Mouse (Mus musculus): ENCODE measurements around the gene Usp24.

Gene Usp24

DNA sequence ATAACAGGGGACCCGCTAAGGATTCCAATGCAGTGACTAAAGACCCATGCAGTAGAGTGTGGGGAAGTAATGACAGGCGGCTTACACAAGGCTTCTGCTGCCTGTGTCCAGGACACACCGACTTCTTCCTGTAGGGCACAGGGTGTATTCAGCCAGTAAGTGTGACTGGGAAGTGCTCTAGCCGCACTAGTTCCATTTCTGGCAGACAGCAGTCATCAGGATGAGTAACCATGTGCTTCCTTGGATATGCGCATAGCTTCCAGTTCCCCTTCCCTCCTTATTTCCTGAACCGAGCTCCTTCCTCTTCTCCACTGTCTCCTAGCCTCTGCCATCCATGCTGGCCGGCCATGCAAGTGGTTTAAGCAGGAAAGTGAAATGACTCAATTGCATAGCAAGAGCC lies 113.1 kb downstream of the Usp24 start:
- in situ Hi-C loops (cut with MboI) = no loop called here

- in situ Hi-C loops (cut with MboI) = no loop called here
Observed at GRCm38 (mm10) chr4:106430431-106430830, 114.4 kb downstream of the Usp24 start.

- in situ Hi-C loops (cut with MboI) = no loop called here
Observed at GRCm38 (mm10) chr4:106435426-106435825, 119.4 kb downstream of the Usp24 start.

GRCm38 (mm10) chr4:106436475-106436874 lies 120.5 kb downstream of the Usp24 start:
- in situ Hi-C loops (cut with MboI) = no loop called here

GRCm38 (mm10) chr4:106437207-106437606 lies 121.2 kb downstream of the Usp24 start:
- in situ Hi-C loops (cut with MboI) = no loop called here

GRCm38 (mm10) chr4:106438763-106439162 lies 122.8 kb downstream of the Usp24 start:
- in situ Hi-C loops (cut with MboI) = no loop called here

DNA sequence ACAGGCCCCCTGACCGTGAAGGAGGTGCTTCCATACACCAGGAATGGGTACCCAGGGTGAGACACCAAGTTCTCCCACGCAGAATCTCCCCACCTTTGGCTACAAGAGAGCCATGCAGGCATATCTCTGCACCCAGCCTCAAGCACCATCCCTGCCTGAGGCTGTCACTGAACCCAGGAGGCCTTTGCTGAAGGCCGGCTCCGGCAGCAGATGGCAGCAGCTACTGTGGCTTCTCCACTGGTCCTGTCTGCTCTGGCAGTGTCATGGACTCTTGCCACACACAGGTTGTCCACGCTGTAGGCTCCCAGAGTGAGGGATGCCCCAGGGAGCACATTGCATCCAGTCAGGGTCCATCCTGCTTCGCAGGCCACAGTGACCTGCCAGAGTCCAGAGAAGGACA lies 127.2 kb downstream of the Usp24 start:
- in situ Hi-C loops (cut with MboI) = no loop called here

DNA sequence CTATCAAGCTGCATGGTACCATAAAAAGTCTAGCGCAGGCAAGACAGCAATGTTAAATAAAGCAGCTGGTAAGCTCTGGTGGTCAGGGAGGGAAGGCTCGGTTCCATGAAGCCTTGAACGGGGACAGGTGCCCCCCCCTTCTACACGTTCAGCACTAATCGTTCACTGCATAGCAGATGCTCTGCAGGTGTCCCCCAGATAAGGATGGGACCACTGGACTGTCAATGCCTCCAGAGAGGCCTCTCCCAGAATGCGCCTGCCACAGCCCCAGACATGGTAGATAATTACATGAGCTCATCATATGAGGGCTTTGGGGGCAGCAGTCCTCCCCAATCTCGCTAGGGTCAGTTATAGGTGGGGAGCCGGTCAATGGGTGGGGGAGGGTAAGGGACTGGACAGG lies 133.3 kb downstream of the Usp24 start:
- in situ Hi-C loops (cut with MboI) = no loop called here

DNA sequence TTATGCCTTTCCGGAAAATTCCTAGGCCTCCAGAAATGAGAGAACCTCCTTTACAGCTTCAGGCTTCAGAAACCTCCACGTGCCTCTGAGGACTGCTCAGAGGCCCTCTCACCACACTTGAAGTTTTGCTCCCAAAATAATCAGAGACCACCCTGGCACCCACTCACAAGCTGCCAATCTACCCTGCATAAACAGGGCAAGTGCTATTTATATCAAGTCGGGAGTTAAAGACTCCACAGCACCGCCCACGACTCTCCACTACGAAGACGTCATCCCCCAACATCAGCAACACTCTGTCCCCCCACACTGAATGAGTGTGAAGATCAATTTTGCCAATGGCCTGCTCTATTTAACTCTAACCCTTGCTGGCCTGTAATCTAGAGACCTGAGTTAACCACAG lies 136.4 kb downstream of the Usp24 start:
- in situ Hi-C loops (cut with MboI) = no loop called here

DNA sequence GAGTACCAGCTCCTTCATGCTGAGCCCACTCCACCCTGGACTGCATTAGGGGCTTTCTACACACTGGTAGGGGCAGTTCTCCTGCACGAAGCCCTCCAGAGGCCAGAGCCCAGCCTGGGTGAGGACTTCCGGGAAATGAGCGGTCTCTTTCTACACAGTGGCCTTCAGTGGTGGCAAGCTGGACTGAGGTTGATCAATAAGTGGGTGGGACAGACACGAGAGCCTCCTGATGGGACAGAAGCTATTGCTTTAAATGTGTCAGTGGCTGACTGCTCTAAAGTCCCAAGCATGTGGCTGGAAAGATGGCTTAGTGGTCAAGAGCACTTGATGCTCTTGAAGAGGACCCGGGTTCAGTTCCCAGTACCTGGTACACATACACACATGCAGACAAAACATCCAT lies 137.1 kb downstream of the Usp24 start:
- in situ Hi-C loops (cut with MboI) = no loop called here

DNA sequence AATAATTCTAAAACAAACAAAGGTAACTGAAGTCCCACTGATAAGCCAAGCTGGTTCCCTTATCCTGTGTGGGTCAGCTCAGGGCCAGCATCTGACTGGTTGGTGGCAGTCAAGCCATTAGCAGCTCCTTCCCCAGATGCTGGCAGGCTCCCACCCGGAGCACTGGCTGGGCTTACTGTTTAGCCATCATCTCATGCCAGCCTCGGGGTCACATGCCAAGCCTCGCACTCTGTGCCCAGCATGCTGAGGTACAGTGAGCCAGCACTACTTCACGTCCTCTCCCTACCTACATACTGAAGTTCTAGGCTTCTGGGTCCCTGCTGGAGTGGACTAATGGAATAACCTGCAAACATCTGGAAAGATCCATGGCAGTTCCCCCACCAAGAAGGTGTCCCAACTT lies 137.5 kb downstream of the Usp24 start:
- in situ Hi-C loops (cut with MboI) = no loop called here

DNA sequence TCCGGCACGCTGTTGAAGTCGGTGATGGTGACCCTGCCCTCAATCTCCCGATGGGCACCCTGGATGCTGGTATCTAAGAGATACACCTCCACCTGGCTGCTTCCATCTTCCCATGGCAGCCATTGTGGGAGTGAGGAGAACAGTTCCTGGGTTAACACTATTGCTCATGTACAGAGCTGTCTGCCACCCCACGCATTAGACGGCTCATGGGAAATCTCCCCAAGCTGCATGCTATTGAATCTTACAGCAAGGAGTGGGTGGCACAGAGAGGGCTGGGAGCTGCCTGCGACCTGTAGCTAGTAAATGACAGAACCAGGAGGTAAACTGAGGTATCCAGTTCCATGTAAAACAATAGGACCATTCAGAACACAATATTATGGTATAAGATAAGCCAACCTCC lies 138.5 kb downstream of the Usp24 start:
- in situ Hi-C loops (cut with MboI) = no loop called here

GRCm38 (mm10) chr4:106462016-106462415 lies 146.0 kb downstream of the Usp24 start:
- in situ Hi-C loops (cut with MboI) = no loop called here

GRCm38 (mm10) chr4:106462524-106462923 lies 146.5 kb downstream of the Usp24 start:
- in situ Hi-C loops (cut with MboI) = no loop called here

DNA sequence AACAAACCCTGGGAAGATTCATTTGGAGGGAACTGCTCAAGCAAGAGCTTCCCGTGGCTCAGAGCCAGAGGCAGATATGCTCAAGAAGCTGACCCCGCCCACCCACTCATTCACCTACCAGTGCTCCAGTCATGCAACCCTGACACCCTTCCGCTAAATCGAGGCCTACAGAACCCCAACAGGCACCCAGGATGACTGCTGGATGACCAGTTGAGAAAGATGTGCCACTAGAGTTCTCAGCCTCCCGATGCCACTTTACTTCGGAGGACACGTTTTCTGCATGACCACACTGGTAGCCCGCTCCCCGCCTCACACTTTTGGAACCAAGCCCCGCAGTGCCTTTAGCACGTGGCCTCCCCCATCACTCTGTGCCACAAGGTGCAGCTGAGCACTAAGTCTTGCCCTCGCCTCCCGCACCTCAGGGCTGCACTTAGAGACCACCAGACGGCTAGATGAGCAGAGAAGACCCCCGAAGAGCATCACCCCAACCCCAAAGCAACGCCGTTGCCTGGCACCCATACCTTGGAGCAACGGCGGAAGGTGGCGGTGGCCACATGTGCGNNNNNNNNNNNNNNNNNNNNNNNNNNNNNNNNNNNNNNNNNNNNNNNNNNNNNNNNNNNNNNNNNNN lies 147.3 kb downstream of the Usp24 start:
- in situ Hi-C loops (cut with MboI) = no loop called here

GRCm38 (mm10) chr4:106467420-106468110 lies 151.6 kb downstream of the Usp24 start:
- in situ Hi-C loops (cut with MboI) = no loop called here

GRCm38 (mm10) chr4:106470921-106471320 lies 154.9 kb downstream of the Usp24 start:
- in situ Hi-C loops (cut with MboI) = no loop called here

GRCm38 (mm10) chr4:106472335-106472734 lies 156.3 kb downstream of the Usp24 start:
- in situ Hi-C loops (cut with MboI) = no loop called here

- in situ Hi-C loops (cut with MboI) = no loop called here
Observed at GRCm38 (mm10) chr4:106474241-106474640, 158.2 kb downstream of the Usp24 start.

DNA sequence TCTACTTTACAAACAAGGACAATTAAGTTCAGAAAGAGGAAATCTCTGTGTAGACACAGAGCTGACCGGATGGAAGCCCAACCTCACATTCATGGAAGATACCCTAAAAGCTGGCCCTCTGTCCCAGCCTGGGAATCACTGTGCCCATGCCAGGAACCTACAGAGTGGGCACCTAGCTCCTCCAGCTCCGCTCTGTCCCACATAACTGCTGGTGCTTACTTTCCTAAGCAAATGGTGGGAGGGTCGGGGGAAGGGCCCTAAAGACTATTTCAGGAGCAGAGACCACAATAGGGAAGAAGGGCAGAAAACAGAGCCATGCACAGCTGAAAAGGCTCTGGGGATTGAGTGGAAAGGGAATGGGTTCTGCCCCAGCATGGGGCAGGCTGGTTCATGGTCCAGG lies 164.5 kb downstream of the Usp24 start:
- in situ Hi-C loops (cut with MboI) = no loop called here

- in situ Hi-C loops (cut with MboI) = no loop called here
Observed at GRCm38 (mm10) chr4:106483215-106483727, 167.3 kb downstream of the Usp24 start.

- in situ Hi-C loops (cut with MboI) = no loop called here
Observed at GRCm38 (mm10) chr4:106483831-106484230, 167.8 kb downstream of the Usp24 start.

DNA sequence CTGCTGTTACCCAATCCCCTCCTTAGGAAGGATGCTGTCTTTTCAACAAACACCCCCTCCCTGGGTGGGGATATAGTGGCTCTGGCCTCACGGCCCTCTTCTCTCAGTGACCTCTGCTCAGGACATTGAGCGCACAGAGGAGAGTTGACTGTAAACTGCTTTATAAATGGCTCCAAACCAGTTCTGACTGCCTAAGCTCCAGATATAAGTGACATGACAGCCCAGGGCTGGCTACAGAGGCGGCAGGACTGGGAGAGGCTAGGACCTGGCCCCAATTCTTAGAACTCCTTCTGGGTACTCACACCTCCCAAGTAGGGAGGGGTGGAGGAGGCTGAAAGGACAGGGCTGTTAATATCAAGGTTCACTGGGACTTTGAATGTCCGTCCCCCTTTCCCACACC lies 174.6 kb downstream of the Usp24 start:
- in situ Hi-C loops (cut with MboI) = no loop called here

All from mature B cell (primary cell).